ENCODE assay signal across 25 mouse cellular contexts in genomic region chr14:31715669-31716068, GRCm38 (mm10).
"Had no signal": no experiment of that assay in that cellular context is flagged by ENCODE, and none has a peak within 500 bp of the region (broad histone marks: within the 10 kb centered on the region; RNA-seq: fewer than 3 reads in every experiment).

No protein-coding gene starts in this region.

- ATAC-seq: hindbrain, postnatal 0 days; intestine, embryonic 16.5 days had no signal

- H3K9ac ChIP-seq: heart, embryonic 13.5 days; heart, embryonic 15.5 days; hindbrain, embryonic 13.5 days; hindbrain, embryonic 15.5 days; kidney, embryonic 15.5 days; limb, embryonic 13.5 days; limb, embryonic 15.5 days; liver, embryonic 15.5 days had no signal

- H3K9me3 ChIP-seq: heart, embryonic 13.5 days; heart, embryonic 15.5 days; hindbrain, embryonic 13.5 days; hindbrain, embryonic 15.5 days; kidney, embryonic 15.5 days; limb, embryonic 13.5 days; limb, embryonic 15.5 days; liver, embryonic 15.5 days had no signal

- H3K4me2 ChIP-seq: heart, embryonic 11.5 days; heart, embryonic 13.5 days; heart, embryonic 15.5 days; hindbrain, embryonic 13.5 days; hindbrain, embryonic 15.5 days; kidney, embryonic 15.5 days; limb, embryonic 13.5 days; limb, embryonic 15.5 days; liver, embryonic 15.5 days had no signal

- H3K4me3 ChIP-seq: heart, adult 2 months; heart, embryonic 13.5 days; heart, embryonic 15.5 days; hindbrain, embryonic 13.5 days; hindbrain, embryonic 15.5 days; kidney, embryonic 15.5 days; left cerebral cortex, adult 2 months; limb, embryonic 13.5 days; limb, embryonic 15.5 days; liver, embryonic 15.5 days had no signal

- H3K4me1 ChIP-seq: heart, embryonic 13.5 days; heart, embryonic 15.5 days; hindbrain, embryonic 13.5 days; hindbrain, embryonic 15.5 days; kidney, embryonic 15.5 days; limb, embryonic 13.5 days; limb, embryonic 15.5 days had no signal

- H3K27me3 ChIP-seq: heart, embryonic 13.5 days; heart, embryonic 15.5 days; hindbrain, embryonic 13.5 days; hindbrain, embryonic 15.5 days; kidney, embryonic 15.5 days; limb, embryonic 13.5 days; limb, embryonic 15.5 days; liver, embryonic 15.5 days had no signal

- DNase-seq: gastrocnemius, postnatal 14 days; gastrocnemius, postnatal 36 days; heart, adult 11 months; heart, adult 2 months; heart, postnatal 14 days; heart, postnatal 36 days; kidney, adult 11 months; kidney, adult 2 months; kidney, adult 9 months; kidney, postnatal 14 days; kidney, postnatal 36 days; left cerebral cortex, postnatal 4 days had no signal

- H3K27ac ChIP-seq: heart, adult 2 months; heart, embryonic 13.5 days; heart, embryonic 15.5 days; hindbrain, embryonic 13.5 days; hindbrain, embryonic 15.5 days; hindbrain, postnatal 0 days; kidney, embryonic 15.5 days; kidney, postnatal 0 days; left cerebral cortex, adult 2 months; limb, embryonic 13.5 days; limb, embryonic 15.5 days; liver, embryonic 15.5 days had no signal
